Mouse (Mus musculus) limb, embryonic 10.5 days (tissue): ENCODE measurements around the gene Sgta. TPM values are rescaled to one million over a fixed set of nuclear protein-coding genes. Genes with fewer than 3 reads are reported as not detected.

Experiments used
- DNase-seq: peaks from one replicate; pipeline ENCODE4 v3.0.0-alpha.2; 2017; ENCODE audit warnings: low spot score
- H3K27ac ChIP-seq: fragments of 300-500 bp; sonication (generic); 2 replicates; pipeline ENCODE4 v1.5.1; 2016; ENCODE audit warnings: mild to moderate bottlenecking
- H3K27me3 ChIP-seq: fragments of 300-500 bp; sonication (generic); 2 replicates; pipeline ENCODE4 v1.6.1; 2016; ENCODE audit warnings: low read depth, mild to moderate bottlenecking; ENCODE audit not compliant: poor library complexity, severe bottlenecking
- H3K36me3 ChIP-seq: fragments of 300-500 bp; sonication (generic); 2 replicates; pipeline ENCODE4 v1.6.1; 2016; ENCODE audit warnings: mild to moderate bottlenecking, moderate library complexity
- H3K4me1 ChIP-seq: fragments of 300-500 bp; sonication (generic); 2 replicates; pipeline ENCODE4 v1.6.1; 2016
- H3K4me3 ChIP-seq: fragments of 300-500 bp; sonication (generic); 2 replicates; pipeline ENCODE4 v1.5.1; 2016; ENCODE audit warnings: mild to moderate bottlenecking, moderate library complexity
- H3K9me3 ChIP-seq: fragments of 300-500 bp; sonication (generic); replicated peaks from 2 replicates; pipeline ENCODE4 v1.6.1; 2016; ENCODE audit warnings: mild to moderate bottlenecking
- whole genome bisulfite sequencing: fragments of 180-500 bp; shearing (Covaris S2); methylation state at CpG from one replicate; pipeline ENCODE4 v1.1.7; 2016; 5-methylcytosine and 5-hydroxymethylcytosine counted together
- polyA plus RNA-seq: library from polyadenylated mRNA; unstranded; fragments of >200 nt; fragmentation: Nextera tagmentation; extraction: Ambion mirVana; gene quantifications from 2 replicates; pipeline ENCODE4 v1.2.1, GENCODE M21; 2016

Gene Sgta
- polyA plus RNA-seq, 1 experiment from 2014 or later = 291 TPM

GRCm38 (mm10) chr10:81006005-81006677 is 53.8 kb downstream of the Sgta start:
- DNase-seq = no peak
- no peaks in the 10 kb centered on the region for H3K36me3 ChIP-seq
- peaks cover 7% of the 10 kb centered on the region; the same call in 1 of the 2 replicates for H3K27me3 ChIP-seq
- H3K4me1 ChIP-seq = peaks cover 8% of the 10 kb centered on the region
- H3K27ac ChIP-seq = no peak overlapping the region
- H3K9me3 ChIP-seq = no peaks in the 10 kb centered on the region
- no peak overlapping the region for H3K4me3 ChIP-seq
- WGBS = 90% methylated on average over 7 of the region's 7 CpGs

GRCm38 (mm10) chr10:81001161-81001560 is 58.8 kb downstream of the Sgta start:
- Histone ChIP-seq H3K9me3 (no peaks in the 10 kb centered on the region), H3K4me1 (peaks cover 27% of the 10 kb centered on the region), H3K36me3 (no peaks in the 10 kb centered on the region), H3K27me3 (peaks cover 35% of the 10 kb centered on the region), H3K4me3 (no peak overlapping the region), H3K27ac (no peak overlapping the region)
- 72% methylated on average over 10 of the region's 10 CpGs for WGBS
- no peak for DNase-seq

GRCm38 (mm10) chr10:81000197-81001062 is 59.6 kb downstream of the Sgta start:
- Histone ChIP-seq H3K9me3 (no peaks in the 10 kb centered on the region), H3K36me3 (no peaks in the 10 kb centered on the region), H3K4me3 (0 out of 2 replicates have a peak overlapping the region, but pooled peaks have one; percentile 13), H3K4me1 (peaks cover 27% of the 10 kb centered on the region), H3K27me3 (peaks cover 35% of the 10 kb centered on the region), H3K27ac (no peak overlapping the region)
- WGBS = 49% methylated on average over 28 of the region's 28 CpGs
- no peak for DNase-seq

DNA sequence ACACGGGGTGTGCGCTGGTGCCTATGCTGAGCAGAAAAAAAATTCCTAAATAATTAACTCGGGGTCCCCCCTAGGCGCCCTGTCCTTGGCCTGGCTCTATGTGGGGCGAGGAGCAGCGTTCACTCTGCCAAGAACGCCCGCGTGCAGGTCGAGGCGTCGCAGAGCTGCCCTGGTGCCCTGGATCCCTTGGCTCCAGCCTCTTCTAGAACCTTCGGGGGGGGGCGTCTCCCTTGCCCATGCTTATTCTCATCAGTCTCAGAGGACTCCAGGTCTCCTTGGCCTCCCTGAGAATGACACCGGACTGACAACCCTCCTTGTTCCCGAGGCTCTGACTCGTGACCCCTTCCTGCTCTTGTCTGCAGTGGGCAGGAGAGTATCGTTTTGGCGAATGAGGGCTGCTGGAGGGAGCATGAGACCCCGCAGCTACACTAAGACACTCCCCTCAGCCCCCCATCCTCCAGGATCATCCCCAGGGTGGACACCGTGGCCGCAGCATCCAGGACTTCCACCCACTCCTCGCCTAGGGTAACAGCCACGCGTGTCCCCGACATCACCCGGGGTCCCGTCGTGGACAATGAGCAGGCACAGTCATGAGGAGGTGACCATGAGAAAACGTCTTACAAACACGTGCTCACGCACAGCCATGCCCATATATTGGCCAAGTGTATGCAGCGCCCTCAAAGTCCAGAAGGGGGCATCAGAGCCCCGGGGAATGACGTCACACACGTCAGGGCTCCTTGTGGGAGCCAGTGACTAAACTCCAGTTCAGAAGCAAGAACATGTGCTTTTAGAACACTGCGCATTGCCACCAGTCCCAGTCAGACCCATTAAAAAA is 60.4 kb downstream of the Sgta start:
- Histone ChIP-seq H3K36me3 (no peaks in the 10 kb centered on the region), H3K4me3 (peak overlapping the region; percentile 13; the same call in 1 of the 2 replicates), H3K9me3 (no peaks in the 10 kb centered on the region), H3K4me1 (peaks cover 26% of the 10 kb centered on the region), H3K27ac (peak overlapping the region; percentile 34; the same call in 1 of the 2 replicates), H3K27me3 (peaks cover 40% of the 10 kb centered on the region)
- DNase-seq = peak; percentile 87
- WGBS = 34% methylated on average over 37 of the region's 37 CpGs

DNA sequence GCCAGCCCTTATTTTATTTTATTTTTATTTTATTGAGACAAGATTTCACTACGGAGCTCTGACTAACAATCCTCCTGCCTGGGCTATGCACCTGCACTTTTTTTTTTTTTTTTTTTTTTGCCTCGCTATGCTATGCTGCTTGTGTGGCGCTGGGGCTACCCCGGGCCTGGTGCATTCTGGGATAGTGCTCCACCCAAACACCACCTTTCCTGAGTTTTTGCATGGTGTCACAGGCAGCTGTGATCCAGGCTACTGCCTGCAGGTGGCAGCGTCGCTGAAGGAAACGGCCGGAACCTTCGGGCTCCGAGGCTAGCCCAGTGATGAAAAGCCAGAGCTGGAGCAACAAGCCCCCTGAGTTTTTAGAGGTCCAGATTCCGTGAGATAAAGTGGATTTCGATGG is 61.2 kb downstream of the Sgta start:
- Histone ChIP-seq H3K9me3 (no peaks in the 10 kb centered on the region), H3K36me3 (no peaks in the 10 kb centered on the region), H3K27me3 (peaks cover 48% of the 10 kb centered on the region), H3K4me3 (no peak overlapping the region), H3K27ac (no peak overlapping the region), H3K4me1 (peaks cover 23% of the 10 kb centered on the region)
- 19% methylated on average over 12 of the region's 12 CpGs for WGBS
- peak; percentile 72 for DNase-seq

DNA sequence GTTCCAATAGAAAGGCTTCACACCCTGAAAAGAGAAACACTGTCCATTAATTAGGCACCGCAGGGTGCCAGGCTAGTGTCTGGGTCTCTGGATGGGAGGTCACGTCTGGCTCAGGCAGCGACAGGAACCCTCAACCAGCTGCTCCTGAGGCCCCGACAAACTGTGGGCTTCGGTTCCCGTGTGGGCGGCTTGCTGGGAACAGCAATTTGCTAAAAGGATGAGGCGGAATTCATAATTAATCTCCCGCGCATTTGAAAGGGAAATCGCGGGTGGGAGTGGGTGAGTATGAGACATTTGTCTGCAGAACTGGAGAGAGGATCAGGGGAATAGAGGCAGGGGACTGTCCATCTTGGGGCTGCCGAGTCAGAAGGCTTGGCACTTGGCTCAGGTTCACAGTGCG is 62.0 kb downstream of the Sgta start:
- Histone ChIP-seq H3K27ac (no peak overlapping the region), H3K4me3 (no peak overlapping the region), H3K9me3 (no peaks in the 10 kb centered on the region), H3K4me1 (peaks cover 23% of the 10 kb centered on the region), H3K27me3 (peaks cover 55% of the 10 kb centered on the region), H3K36me3 (no peaks in the 10 kb centered on the region)
- no peak for DNase-seq
- WGBS = 49% methylated on average over 14 of the region's 14 CpGs

DNA sequence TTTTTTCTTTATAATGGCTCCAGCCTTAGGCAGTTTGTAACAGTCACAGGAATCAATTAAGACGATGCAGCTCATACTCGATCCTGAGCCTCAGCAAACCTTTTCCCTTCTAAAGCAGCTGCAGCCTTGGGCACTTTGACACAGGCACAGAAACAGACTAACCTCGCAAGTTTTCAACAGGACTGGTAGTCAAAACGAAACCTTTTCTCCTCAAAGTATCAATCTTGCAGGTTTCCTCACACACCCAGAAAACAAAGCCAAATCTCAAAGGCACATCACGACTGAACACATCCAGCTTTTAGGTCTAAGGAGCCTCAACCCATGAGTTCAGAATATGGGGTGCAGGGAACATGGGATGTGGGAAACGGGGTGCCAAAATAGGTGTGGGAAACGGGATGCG is 62.6 kb downstream of the Sgta start:
- no peak for DNase-seq
- Histone ChIP-seq H3K36me3 (no peaks in the 10 kb centered on the region), H3K4me3 (no peak overlapping the region), H3K9me3 (no peaks in the 10 kb centered on the region), H3K27ac (no peak overlapping the region), H3K27me3 (peaks cover 62% of the 10 kb centered on the region), H3K4me1 (peaks cover 23% of the 10 kb centered on the region)
- WGBS = 84% methylated on average over 8 of the region's 8 CpGs

DNA sequence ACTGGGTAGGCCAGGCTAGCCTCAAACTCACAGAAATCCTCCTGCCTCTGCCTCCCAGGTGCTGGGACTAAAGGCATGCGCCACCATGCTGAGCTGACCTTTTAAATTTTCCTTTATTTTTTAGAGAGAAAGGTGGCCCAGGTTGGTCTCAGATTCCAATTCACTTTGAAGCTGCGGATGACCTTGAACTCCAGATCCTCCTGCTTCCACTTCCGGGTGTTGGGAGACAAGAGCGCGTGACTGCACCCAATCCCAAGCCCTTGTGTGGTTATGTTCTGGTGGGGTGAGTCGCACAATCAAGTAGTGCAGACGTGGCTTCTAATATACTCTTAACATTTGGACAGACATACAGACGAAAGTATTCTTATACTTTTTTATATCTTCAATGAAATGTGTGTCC is 63.5 kb downstream of the Sgta start:
- WGBS = 92% methylated on average over 8 of the region's 8 CpGs
- H3K27me3 ChIP-seq = peaks cover 59% of the 10 kb centered on the region
- peaks cover 19% of the 10 kb centered on the region for H3K4me1 ChIP-seq
- H3K9me3 ChIP-seq = no peaks in the 10 kb centered on the region
- no peak overlapping the region for H3K27ac ChIP-seq
- DNase-seq = no peak
- H3K36me3 ChIP-seq = no peaks in the 10 kb centered on the region
- H3K4me3 ChIP-seq = no peak overlapping the region

- H3K27me3 ChIP-seq = peaks cover 52% of the 10 kb centered on the region
- no peaks in the 10 kb centered on the region for H3K36me3 ChIP-seq
These were observed 64.8 kb downstream of the Sgta start for GRCm38 (mm10) chr10:80995091-80995632.

GRCm38 (mm10) chr10:80994621-80995020 is 65.4 kb downstream of the Sgta start:
- Histone ChIP-seq H3K4me3 (no peak overlapping the region), H3K36me3 (no peaks in the 10 kb centered on the region), H3K4me1 (peaks cover 4% of the 10 kb centered on the region), H3K27ac (no peak overlapping the region), H3K9me3 (no peaks in the 10 kb centered on the region), H3K27me3 (peaks cover 52% of the 10 kb centered on the region)
- 67% methylated on average over 4 of the region's 4 CpGs for WGBS
- DNase-seq = no peak

More at GRCm38 (mm10) chr10:80995091-80995632, 64.8 kb downstream of the Sgta start:
- Histone ChIP-seq H3K9me3 (no peaks in the 10 kb centered on the region), H3K4me1 (peaks cover 9% of the 10 kb centered on the region), H3K27ac (no peak overlapping the region), H3K4me3 (no peak overlapping the region)
- peak; percentile 86 for DNase-seq
- WGBS = 15% methylated on average over 21 of the region's 21 CpGs
